Mouse (Mus musculus) B cell, adult 2 months (primary cell): ENCODE measurements at regions not wholly inside any gene's neighbourhood (a gene's known extent, or its start where the extent isn't known, plus 50 kb on each side); places are given as distances from the start of the nearest gene placed in this dataset.

ENCODE experiments used
- DNase-seq, 2 experiments: peaks; one replicate each; pipeline ENCODE4 v3.0.0; 2022

- DNase-seq = no peak
Observed at GRCm38 (mm10) chr1:57032407-57032806, 54.0 kb upstream of the Satb2 start.

GRCm38 (mm10) chr1:57033244-57033643 lies 54.8 kb upstream of the Satb2 start:
- DNase-seq = no peak

GRCm38 (mm10) chr1:57034411-57034810 lies 56.0 kb upstream of the Satb2 start:
- no peak for DNase-seq

GRCm38 (mm10) chr1:57036382-57036781 lies 57.9 kb upstream of the Satb2 start:
- DNase-seq = no peak

GRCm38 (mm10) chr1:57040201-57040600 lies 61.8 kb upstream of the Satb2 start:
- DNase-seq = no peak

DNA sequence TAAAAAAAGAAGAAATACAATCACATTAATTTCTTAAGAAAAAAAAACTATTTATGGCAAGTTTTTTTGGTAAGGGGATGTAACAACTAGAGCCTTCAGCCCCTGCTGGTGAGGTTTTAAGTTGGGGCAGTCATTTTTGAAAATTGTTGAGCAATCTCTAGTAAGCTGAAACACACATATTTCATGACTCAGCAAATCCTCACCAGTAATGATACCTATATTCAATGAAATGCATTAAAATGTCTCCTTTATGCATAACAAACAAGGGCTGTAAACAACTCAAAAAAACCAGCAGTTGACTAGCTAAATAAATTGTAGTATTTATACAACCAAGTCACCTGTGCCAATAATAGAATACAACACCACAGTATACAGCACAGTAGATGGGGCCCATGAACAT lies 63.1 kb upstream of the Satb2 start:
- DNase-seq = no peak

GRCm38 (mm10) chr1:57053836-57054235 lies 75.4 kb upstream of the Satb2 start:
- no peak for DNase-seq

DNA sequence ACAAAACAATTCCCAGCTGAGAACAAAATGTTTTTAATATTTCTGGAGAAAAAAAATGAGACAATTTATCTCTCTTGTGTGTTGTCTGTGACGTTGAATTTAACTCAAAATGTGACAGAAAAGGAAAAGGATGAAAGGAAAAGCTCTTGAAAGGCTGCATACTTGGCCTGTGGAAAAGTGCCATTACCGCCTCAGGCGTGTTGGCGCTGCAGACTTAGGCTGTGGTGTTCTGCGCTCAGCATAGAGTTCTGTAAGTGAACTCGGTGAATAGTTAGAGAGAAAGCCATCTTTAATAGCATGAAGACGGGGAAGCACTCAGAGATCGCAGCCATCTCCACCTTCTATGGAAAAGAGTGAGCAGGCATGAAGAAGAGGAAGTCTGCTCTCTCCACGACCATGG lies 77.5 kb upstream of the Satb2 start:
- DNase-seq = no peak

DNA sequence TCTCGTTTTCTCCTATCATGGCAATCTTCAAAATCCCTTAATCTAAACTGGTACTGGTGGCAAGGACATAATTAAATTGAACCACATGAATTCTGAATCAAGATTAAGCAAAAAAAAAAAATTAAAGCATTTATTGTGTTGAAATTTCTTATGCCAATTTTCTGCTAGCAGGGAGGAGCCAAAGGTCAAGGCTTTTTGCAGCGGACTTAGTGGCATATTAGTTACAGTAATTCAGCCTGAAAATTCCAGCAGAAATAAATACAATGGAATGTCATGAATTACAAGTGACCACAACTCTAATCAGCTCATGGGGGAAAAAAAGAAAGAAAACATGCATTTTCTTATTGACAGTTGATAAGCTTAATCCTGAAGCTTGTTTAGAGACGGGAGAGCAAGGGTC lies 80.8 kb upstream of the Satb2 start:
- no peak for DNase-seq

- DNase-seq = no peak
Observed at GRCm38 (mm10) chr1:57075221-57075620, 96.8 kb upstream of the Satb2 start.

GRCm38 (mm10) chr1:57076696-57077095 lies 98.2 kb upstream of the Satb2 start:
- DNase-seq = no peak

DNA sequence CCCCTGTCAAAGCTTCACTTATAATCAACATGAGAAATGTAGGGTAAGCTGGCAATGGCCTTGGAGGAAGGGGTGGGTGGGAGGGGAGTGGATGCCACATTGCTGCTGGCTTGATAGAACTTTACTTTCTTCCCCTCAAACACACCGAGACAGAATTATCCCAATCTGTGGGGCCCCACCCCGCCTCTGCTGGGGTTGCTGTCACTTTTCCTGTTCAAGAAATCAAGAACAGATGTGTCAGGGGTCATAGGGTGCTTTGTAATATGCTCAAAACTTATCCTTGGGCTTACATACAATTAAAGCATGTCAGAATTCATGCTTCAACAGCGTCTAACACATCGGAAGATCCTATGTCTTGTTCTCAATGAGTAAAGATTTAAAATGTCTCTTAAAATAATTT lies 101.9 kb upstream of the Satb2 start:
- no peak for DNase-seq

GRCm38 (mm10) chr1:57083134-57083533 lies 104.7 kb upstream of the Satb2 start:
- DNase-seq = no peak

DNA sequence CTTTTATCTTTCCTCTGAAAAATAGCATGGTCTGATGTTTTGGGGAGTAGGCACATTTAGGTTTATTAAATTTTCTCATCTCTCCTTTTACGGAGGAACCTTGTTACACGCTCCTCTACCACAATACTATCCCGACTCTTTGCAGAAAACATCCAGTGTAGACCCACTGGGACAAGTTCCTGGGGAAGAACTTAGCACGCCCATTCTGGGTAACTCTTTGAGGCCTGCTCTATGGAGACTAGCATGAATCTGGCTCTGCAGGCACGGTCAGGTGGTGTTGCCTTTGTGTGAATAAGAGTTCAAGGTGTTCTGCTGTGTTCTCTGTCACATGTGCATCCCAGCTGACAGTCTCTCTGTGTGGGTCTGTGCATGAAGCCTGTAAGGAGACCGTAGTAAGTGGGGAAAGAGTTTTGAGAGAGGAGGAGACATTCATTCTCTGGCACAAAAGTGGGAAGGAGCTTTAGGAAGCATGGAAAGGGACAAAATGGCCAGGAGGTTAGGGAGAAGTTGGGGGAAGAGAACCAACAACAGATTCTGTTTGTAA lies 105.2 kb upstream of the Satb2 start:
- DNase-seq = no peak

- DNase-seq = no peak
Observed at GRCm38 (mm10) chr1:57095361-57096247, 117.2 kb upstream of the Satb2 start.

DNA sequence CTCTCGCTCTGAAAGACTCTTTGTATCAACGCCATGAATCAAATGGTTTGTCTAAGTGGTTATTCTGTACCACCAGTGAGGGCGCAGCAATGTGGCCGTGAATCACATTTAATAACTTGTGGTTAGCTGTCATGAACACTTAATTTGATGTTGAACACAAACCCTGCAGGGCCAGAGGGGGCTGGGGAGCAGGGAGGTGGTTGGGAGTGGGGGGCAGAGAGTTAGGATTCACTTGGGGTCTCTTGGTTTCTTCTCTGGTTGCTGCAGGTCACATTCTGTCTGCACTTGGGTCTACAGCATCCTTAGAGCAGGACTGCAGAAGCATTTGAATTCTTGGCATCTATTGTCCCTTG lies 117.8 kb upstream of the Satb2 start:
- DNase-seq = no peak

- DNase-seq = no peak
Observed at GRCm38 (mm10) chr1:57096740-57097139, 118.3 kb upstream of the Satb2 start.

- no peak for DNase-seq
Observed at GRCm38 (mm10) chr1:57100614-57101013, 122.2 kb upstream of the Satb2 start.

DNA sequence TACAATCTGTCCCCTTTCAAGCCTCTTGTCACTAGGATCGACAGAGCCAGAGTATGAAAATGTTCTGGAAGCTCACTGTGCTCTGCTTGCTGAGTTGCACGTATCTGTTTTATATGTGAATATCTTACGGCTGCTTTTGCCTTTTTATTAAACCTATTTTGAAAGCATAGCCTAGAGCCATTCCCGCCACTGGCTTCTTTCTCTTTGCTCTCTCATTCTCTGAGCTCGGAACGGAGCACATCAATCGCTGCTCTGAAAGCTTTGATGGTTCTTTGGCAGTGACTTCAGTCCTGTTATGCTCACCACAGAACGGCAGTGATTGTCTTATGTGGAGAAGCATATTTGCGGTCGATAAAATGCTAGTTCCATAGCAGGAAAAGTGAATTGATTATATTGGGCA lies 128.9 kb upstream of the Satb2 start:
- no peak for DNase-seq

DNA sequence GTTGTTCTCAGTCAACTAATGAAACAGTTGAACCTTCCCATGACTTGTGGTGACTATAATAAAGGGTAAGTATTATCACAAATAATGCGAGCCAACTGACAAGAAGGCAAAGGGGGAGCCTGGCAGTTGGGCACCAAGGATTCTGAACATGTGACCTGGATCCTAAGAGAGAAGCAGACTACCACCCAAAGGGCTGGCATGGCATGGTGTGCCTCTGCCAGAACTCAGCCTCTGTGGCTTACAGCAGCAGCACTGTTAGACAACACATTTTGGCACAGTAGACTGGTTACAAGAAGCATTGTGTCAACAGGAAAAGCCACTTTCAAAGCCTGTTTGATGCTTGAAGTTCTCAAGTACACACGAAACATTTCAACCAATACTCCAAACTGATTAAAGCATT lies 142.2 kb upstream of the Satb2 start:
- no peak for DNase-seq

DNA sequence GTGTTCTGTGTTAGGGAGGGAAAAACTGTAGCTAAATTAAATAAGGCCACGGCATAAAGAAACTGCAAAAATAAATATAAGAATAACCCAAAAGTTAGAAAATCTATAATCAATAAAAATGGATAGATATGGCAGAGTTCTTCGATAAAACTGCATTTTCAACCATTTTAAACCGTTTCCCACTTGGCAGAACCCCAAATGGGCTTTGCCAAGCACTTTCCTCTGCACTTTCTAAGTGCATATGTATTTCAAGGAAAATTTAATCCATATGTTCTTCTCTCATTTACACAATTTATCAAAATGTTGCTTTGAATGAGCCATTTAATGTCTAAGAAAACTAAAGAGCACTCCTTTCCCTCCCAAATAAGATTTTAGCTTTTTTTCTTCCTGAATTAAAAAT lies 165.7 kb upstream of the Satb2 start:
- no peak for DNase-seq

DNA sequence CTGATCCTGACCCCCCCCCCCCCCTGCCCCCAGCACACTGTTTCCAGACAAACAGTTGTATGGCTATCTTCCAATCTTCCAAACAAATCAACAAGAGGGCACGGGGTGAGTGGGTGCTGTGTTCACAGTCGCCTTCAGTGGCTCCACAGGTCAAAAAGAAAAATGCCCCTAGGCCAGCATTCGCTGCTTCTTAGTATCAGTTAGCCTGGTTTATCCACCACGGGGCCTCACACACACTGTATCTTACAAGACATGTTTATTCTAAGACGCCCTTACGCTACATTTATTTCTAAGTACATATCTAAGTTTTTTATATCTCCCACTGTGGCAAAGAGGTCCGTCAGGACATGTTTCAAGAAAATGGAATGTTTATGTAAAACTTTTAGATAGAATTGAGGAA lies 177.4 kb upstream of the Satb2 start:
- DNase-seq = no peak

DNA sequence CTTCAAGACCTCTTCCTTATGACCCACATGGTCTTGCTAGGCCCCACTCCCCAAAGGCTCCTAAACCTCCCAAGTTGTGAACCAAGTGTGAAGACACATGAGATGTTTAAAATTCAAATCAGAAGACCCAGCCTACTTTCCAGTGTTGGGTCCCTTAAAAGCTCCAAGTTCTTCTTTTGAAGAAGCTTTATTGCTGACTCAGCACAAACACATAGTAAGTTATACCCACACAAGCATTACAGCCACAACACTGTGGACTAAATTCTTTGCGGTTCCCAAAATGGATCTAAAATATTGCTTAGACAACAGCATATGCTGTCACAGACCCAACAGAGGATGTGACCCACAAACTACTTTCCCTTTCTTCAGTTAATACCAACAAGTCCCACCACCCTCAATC lies 186.0 kb upstream of the Satb2 start:
- no peak for DNase-seq

- no peak for DNase-seq
Observed at GRCm38 (mm10) chr1:57174289-57174890, 195.9 kb upstream of the Satb2 start.
